Mouse (Mus musculus): Measurements from ENCODE around the gene Smim14. TPM values are rescaled to one million over a fixed set of nuclear protein-coding genes. Genes with fewer than 3 reads are reported as not detected.

Smim14 gene
- 214 and 251 TPM in 2 replicates for polyA plus RNA-seq (2021; fragmentation: Nextera tagmentation)
- long read RNA-seq, experiment 1, full-length matches to known transcripts, result 266 of 406 reads
- long read RNA-seq, experiment 1, partial matches to known transcripts, result 8 of 406 reads
- long read RNA-seq, experiment 1, other reads (novel, unspliced or antisense), result 132 of 406 reads
- long read RNA-seq, experiment 2, full-length matches to known transcripts, result 166 of 253 reads
- long read RNA-seq, experiment 2, partial matches to known transcripts, result 3 of 253 reads
- long read RNA-seq, experiment 2, other reads (novel, unspliced or antisense), result 84 of 253 reads

DNA sequence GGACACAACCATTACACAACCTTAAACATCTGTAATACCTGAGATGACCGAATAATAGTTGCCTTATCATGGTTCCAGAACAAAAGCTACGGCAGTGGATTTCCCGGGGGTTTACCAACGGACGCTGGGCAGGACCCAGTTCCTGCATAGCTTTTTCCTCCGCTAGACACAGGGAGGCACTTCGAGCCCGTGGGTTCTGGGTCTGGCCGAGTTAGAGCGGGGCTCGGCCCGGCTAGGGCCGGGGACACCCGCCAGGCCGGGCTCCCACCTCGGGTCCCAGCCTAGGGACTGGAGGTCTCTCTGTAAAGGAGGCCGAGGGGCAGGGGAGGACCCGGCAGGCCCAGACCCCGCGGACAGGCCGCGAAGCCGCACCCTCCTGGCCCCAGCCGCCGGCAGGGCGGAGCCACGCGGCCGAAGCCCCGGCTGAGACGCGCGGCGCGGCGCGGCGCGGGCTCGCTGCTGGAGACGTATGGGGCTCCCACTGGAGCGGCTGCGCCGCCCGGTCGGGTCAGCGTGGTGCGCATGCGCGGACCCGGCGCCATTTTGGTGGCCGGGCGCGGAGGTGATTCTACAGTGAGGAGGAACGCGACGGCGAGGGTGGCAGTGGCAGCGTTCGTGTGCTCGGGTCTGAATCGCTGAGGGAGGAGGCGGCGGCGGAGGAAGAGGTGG is at the start of gene Smim14, which contains the start of gene Ube2k:
Gene Smim14 (minus strand): TSS at position 434 of the 669 bp plus-strand sequence.
Gene Ube2k (plus strand): TSS at position 483 of the 669 bp plus-strand sequence.

DNA sequence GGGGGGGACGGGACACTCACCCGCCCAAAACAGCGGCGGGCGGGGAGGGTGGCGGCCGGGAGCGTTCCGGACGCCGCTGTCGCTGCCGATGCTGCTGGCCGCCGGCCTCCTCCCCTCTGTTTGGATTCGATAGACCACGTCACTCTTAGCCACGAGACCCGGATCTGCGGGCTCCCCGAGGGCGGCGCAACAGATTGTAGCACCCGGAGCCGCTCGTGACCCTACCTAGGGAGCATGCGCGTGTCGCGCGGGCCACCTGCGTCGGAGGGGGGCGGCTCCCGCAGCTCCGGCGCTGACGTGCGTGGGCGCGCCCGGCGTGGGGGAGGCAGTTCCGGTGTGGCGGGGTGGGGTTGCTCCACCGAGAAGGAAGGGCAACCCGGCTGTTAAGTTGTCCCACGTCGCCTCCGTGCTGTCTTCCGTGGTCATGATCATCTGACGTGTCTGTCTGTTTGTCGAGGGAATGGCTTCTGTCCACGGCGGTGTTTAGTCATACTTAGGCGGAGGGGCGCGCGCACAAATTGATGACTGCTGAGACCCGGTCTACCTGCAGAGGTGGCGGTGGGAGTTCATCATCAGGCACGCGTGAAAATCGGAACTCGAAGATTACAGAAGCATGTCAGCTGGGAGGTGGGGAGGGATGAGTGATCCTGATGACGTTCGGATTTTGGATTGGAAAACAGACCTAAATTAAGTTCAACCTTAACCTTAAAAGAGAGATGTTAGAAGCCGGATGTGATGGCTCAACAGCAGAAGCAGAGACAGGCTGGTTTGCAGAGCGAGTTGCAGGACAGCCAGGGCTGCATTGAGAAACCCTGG is 44.1 kb downstream of the Smim14 start, which contains the start of gene Gm43552:
Gene Gm43552 (minus strand): TSS at position 118 of the 816 bp plus-strand sequence.

DNA sequence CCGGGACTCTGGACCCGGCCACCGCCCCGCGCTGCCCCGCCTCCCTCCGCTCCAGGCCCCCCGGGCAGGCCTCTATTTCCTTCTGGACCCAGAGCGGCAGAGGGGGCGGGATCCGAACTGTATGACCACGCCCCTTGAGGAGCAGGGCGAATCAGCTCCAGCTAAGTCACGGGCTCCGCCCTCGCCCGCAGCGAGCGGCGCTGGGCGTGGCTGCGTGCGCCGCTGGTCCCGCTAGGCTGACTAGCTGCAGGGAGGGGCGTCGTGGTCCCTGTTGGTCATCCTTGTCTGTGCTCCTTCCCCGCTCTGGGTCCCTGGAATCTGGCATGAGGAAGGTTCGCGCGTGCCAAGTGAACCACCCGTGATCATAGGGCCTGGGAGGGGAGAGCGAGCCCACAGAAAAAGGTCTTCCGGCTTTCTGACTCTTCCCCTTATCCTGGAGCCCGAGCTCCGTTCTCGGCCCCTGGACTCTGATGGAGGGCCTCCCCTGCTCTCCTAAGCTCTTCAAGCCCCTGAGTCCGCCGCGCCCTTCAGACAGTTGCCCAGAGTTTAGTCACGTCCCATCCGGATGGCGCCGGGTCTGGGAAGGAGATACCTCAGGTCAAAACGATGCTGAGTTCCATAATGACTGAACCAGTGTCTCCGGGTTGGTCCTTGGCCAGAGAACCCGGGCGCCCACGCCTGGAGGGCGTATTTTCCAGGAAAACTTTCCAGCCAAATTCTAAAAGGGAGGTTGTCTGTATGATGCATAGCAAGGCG is 101.0 kb downstream of the Smim14 start, which contains the start of gene Ugdh:
Gene Ugdh (minus strand): TSS at position 144 of the 756 bp plus-strand sequence.

Other genes starting within 250 kb of the Smim14 start
- 31.9 and 34.4 TPM in 2 replicates for gene Rfc1, start 201.5 kb downstream of the Smim14 start, polyA plus RNA-seq (2021; fragmentation: Nextera tagmentation)
- gene Klb, start 188.9 kb downstream of the Smim14 start, polyA plus RNA-seq (2021; fragmentation: Nextera tagmentation), result not detected in 2 replicates
- 2,083 and 2,314 TPM in 2 replicates for gene Rpl9, start 145.7 kb downstream of the Smim14 start, polyA plus RNA-seq (2021; fragmentation: Nextera tagmentation)
- 44.2 and 53.2 TPM in 2 replicates for gene Lias, start 145.7 kb downstream of the Smim14 start, polyA plus RNA-seq (2021; fragmentation: Nextera tagmentation)
- gene Ugdh, start 101.2 kb downstream of the Smim14 start, polyA plus RNA-seq (2021; fragmentation: Nextera tagmentation), result 9.7 and 13.4 TPM in 2 replicates
- 2.7 TPM in 1 of 2 replicates, not detected in the other for gene Gm43552, start 44.4 kb downstream of the Smim14 start, polyA plus RNA-seq (2021; fragmentation: Nextera tagmentation)
- 73.2 and 74.7 TPM in 2 replicates for gene Ube2k, start within 50 bp of the Smim14 start, polyA plus RNA-seq (2021; fragmentation: Nextera tagmentation)
- gene Pds5a, start 161.1 kb upstream of the Smim14 start, polyA plus RNA-seq (2021; fragmentation: Nextera tagmentation), result 6.0 and 18.4 TPM in 2 replicates
- 0.88 and 0.99 TPM in 2 replicates for gene N4bp2, start 226.3 kb upstream of the Smim14 start, polyA plus RNA-seq (2021; fragmentation: Nextera tagmentation)

Data from left cerebral cortex, adult 6 months (tissue).